Mouse (Mus musculus) lung, postnatal 0 days (tissue): ENCODE data around the gene Psmb3.

ENCODE experiments used
- CTCF ChIP-seq: IDR thresholded peaks from 2 replicates; pipeline ENCODE4 v1.5.1; 2016; ENCODE audit warnings: antibody characterized with exemption, mild to moderate bottlenecking
- EP300 ChIP-seq: IDR thresholded peaks from 2 replicates; pipeline ENCODE4 v1.6.1; 2016; ENCODE audit warnings: antibody characterized with exemption, mild to moderate bottlenecking, control low read depth

DNA sequence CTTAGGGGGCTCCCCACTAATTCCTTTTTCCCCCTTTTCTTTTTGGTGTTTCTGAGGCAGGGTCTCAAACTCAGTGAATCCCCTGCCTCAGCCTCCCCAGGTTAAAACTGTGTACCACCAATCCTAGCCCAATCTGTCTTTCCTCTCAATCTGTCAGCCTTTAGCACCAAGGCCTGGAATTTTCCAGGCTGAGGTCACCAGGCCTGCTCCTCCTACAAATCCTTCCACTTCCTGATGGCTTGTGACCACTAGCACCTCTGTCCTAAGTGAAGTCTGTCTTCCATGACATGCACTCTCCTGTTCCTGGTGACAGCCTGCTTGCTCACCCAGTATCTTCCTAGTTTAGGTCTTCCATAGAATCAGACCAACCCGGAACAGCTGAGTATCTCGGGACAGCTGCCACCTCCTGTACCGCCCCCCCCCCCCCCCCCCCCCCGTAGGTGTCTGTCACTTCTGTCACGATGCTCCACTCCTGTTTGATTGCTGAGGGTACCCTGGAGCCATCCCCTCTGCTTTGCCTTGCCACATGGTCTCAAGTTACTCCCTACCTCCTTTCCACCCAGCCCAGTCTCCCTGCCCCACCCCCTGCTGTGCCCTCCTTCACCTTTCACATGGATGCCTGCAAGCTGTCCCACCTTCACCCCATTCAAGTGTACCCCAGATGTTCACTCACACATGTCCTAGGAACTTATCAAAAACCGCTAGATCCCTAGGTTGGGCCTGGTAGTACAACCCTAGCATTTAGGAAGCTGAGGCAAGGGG lies 45.8 kb upstream of the Psmb3 start:
- TF ChIP-seq CTCF (no peak), EP300 (no peak)
